Mouse (Mus musculus) mature B cell (primary cell): Measurements from ENCODE around the gene Ube2e3.

ENCODE experiments used
- in situ Hi-C: fragments of 300-500 bp; cut with MboI; formaldehyde crosslinking; loops from 2 replicates; pipeline ENCODE4 v1.14.3; 2019

Gene Ube2e3

DNA sequence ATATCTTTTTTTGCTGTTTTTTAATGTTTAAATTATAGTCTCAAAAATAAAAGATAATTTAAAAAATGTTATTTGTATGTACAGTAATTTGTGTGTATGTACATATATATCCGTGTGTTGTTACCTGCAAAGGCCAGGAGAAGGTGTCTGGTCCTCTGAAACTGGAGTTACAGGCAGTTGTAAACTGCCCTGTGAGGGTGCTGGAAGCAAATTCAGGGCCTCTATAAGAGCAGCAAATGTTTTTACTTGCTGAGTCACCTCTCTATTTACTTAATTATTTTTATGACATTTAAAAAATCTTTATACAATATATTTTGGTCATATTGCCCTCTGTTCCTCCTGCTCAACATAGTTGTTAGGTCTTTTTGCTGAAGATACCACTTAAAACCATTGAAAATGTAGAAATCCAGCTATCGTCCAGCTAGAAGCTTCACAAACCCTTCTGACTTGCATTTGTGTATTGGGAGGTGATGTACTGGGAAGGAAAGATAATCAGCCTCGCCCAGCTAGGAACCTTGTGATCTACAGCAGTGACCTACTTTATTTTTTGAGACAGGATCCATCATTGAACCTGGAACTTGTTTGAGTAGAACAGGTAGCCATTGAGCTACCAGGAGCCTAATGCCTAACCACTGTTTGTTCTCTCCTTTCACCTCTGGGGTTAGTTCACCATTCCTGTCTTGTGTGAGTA, 15.0 kb downstream of the Ube2e3 start:
- in situ Hi-C loops, result no loop called here

DNA sequence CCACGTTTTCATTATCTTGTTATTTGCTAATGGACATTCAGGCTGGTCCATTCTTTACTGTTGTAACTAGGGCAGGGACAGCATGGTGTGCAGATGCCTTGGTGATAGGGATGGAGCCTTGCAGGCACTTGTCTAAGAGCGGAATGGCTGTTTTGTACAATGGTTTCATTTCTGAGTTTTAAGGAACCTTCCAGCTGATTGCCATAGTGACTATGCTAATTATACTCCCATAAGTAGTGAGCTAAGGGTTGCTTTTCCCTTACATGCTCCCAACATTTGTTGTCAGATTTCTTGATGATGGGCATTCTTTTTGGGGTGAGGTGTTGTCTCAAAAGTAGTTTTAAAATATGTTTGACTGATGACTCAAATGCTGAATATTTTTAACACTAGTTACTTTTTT, 18.5 kb downstream of the Ube2e3 start:
- in situ Hi-C loops, result no loop called here

DNA sequence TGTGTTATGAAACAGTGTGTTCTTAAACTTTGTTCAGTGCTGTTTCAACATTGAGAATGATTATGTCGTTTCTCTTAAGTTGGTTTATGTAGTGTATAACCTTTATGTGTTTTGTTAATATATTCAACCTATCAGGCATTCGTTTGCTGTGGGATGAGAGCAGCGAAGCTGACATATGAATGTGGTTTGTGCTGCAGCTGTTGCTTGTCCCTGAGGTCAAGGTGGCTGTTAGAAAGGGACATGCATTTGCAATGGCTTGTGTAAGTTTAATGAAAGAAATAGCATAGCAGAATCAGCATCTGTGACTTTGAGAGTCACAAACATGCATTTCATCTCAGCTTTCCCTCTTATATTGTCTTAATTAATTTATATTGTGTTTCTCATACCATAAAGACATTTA, 20.3 kb downstream of the Ube2e3 start:
- in situ Hi-C loops, result no loop called here

DNA sequence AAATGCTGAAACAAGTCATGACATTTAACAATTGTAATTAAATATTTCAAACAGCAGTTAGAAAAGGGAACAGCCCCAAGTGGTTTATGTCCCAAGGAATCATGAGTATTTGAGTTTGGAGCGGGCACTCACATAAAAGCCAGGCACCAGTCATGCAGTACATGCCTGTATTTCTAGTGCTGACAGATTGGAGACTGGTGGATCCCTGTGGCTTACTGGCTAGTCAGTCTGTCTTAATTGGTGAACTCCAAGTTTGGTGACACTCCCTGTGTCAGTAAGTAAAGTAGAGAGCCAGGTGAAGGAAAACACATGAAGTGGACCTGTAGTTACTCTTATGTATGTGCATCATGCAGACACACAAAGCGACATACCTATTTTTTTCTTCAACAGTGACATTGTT, 27.3 kb downstream of the Ube2e3 start:
- in situ Hi-C loops, result no loop called here

DNA sequence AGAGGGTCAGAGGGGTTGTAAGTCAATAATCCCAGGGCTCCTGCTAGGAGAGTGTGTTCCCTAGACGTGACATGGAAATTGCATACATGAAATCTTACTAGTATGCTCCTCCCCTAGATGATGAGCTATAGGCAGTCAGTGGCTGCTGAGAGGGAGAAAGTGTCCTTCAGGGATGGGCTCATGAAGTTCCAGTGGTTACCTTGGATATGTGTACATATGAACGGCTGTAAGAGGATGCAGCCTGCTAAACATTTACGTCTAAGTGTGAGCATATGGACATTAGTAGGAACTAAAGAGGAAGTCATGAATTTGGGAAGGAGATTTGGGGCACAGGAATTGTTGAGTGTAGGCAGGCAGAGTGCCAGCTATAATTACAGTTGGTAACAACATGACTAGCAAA, 38.0 kb downstream of the Ube2e3 start:
- in situ Hi-C loops, result no loop called here

DNA sequence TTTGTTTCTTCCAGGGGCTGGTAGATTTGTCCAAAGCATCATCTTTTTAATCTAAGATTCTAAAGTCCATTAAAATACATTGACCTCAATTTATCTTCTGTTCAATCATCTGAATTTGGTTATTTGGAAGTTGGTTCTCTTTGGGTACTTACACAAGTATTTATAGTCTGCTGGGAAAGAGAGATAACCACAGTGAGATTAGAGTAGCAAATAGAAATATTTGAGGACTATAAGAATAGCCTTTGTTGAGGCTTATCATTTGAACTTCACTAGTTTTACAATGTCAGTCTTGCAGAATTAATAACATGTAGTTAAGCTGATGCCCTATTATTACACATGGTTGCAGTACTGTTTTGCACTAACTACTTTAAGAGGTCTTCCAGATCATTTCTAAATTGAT, 43.6 kb downstream of the Ube2e3 start:
- in situ Hi-C loops, result loop anchor here (10.0 kb wide), 1 partner anchor 867 kb away; no protein-coding TSS in a partner anchor

DNA sequence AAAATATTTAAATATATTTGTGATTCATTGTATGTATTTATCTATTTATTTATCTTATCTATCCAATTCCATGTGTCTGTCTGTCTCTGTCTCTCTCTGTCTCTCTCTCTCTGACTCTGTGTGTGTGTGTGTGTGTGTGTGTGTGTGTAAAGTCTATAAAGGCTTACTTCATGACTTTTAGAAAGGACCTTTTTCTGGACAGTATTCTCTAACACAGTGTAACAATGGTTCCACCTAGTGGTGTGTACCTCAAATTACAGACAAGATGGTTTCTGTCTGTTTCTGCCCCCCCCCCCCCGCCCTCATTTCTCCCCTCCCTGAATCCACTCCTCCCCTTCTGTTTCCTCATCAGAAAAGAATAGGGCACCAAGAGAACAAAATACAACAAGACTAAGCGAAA, 46.9 kb downstream of the Ube2e3 start:
- in situ Hi-C loops, result loop anchor here (10.0 kb wide), 1 partner anchor 870 kb away; no protein-coding TSS in a partner anchor

- in situ Hi-C loops, result no loop called here
These were observed 55.2 kb downstream of the Ube2e3 start for GRCm38 (mm10) chr2:78922980-78923674.

DNA sequence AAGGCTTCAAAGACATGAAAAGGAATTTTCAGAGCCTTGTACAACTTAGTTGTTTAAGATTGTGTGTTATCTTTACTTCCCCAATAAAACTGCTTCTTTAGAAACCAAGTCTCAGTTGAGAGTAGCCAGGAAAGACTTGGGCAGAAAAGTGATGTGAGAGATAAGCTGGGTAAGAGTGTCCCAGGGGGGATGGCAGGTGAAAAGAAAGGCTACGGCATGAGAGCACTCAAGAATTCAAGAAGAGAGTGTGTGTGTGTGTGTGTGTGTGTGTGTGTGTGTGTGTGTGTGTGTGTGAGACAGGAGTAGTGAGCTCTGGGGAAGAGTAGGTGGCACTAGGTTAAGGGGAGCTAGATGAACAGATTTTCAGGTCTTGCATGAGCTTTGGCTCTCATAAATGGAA, 57.9 kb downstream of the Ube2e3 start:
- in situ Hi-C loops, result loop anchor here (25.0 kb wide), 1 partner anchor 711 kb away; the partner anchor contains the start of gene Itprid2

DNA sequence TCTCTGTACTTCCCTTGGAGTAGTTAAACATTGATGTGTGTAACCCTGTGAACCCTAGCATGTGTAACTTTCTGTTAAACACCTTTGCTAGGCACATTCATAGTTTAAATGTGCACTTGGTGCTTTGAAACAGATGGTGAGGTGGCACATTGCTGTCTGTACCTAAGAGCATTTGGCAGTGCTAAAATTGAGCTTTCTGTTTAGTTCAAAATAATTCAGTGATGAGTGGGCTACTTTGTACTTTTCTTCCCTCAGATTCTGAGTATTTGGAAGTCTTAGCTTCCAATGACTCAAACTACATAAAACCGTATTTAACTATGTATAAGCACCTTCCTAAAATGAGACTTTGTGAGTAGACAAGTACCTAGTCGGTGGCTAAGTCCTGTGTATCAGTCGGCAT, 59.7 kb downstream of the Ube2e3 start:
- in situ Hi-C loops, result loop anchor here (25.0 kb wide), 1 partner anchor 710 kb away; the partner anchor contains the start of gene Itprid2

- in situ Hi-C loops, result loop anchor here (25.0 kb wide), 1 partner anchor 709 kb away; the partner anchor contains the start of gene Itprid2
These were observed 60.2 kb downstream of the Ube2e3 start for GRCm38 (mm10) chr2:78928080-78928479.

- in situ Hi-C loops, result loop anchor here (25.0 kb wide), 1 partner anchor 706 kb away; the partner anchor contains the start of gene Itprid2
These were observed 63.4 kb downstream of the Ube2e3 start for GRCm38 (mm10) chr2:78931358-78931757.

- in situ Hi-C loops, result loop anchor here (5.0 kb wide), 1 partner anchor 298 kb away; the partner anchor contains the start of gene Itga4
These were observed 91.5 kb downstream of the Ube2e3 start for GRCm38 (mm10) chr2:78959451-78959850.

DNA sequence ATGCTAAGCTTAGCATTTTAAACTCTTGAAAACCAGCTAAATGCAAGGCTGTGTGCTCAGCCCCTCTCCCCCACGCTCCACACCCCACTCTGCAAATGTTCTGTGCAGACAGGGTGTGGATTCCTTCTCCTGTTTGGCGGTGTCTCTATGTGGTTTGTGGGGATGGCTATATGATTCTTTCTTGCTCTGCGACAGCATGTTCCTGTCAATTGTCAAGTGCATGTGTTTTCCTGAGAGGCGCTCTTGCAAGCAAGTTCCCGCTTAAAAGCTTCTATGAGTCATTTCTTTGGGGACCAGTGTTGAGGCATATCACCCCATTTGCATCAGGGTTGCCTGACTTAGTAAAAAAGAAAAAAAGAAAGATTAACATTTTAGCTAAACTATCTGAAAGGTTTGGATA, 92.4 kb downstream of the Ube2e3 start:
- in situ Hi-C loops, result loop anchor here (10.0 kb wide), 1 partner anchor 165 kb away; no protein-coding TSS in a partner anchor

DNA sequence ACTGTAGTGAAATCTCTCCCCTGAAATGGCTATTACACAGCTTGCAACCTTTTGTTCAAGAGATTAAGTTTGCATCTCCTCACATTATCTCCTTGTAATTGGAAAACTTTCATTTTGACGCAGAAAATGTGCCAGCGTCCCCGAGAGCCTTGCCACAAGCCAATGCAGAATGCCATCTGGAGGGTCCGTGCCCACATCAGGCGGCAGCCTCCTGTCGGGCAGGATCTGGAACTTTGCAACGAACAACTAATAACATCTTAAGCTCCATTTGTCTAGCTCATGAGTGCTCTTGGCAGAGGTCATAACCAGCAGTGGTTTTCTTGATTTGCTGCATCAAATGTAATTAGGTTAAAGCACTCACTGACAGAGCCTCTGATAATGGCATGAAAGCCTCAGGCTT, 93.1 kb downstream of the Ube2e3 start:
- in situ Hi-C loops, result loop anchor here (10.0 kb wide), 1 partner anchor 164 kb away; no protein-coding TSS in a partner anchor

DNA sequence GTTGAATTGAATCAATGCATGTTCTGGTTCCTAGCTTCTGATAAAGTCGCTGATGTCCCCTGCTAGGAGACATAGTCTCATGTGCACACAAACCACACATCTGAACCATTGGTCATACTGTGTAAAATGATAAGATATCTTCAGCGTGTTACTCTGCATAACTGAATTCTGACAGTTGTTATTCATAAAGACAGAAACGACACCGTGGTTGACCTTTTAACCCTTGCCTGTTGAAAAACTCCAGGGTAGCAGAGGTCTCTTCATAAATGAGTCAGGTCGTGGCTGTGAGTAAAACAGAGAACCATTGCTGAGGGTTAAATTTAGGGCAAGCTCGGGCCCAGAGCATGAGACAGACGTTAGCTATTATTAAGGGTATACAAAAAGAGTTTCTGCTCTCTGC, 93.7 kb downstream of the Ube2e3 start:
- in situ Hi-C loops, result loop anchor here (10.0 kb wide), 1 partner anchor 163 kb away; no protein-coding TSS in a partner anchor

- in situ Hi-C loops, result loop anchor here (10.0 kb wide), 1 partner anchor 160 kb away; no protein-coding TSS in a partner anchor
These were observed 97.1 kb downstream of the Ube2e3 start for GRCm38 (mm10) chr2:78964995-78965394.

DNA sequence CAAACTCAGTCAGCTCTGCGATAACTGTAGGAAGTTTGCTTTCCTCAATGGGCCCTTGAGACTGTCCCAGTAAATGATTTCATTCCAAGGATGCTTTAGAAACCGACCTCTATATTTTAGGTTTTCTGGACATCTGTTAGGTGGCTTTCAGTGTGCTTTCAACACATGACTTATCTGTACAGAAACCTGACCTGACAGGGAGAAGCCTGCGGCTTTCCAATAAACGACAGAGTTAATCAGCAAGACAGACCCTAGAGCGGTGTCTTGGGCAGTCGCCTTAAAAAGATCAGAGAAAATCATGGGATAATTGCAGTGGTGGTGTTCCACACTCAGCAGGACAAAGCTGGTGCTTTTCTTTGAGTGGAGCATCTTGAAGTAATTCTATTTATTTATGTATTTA, 97.5 kb downstream of the Ube2e3 start:
- in situ Hi-C loops, result loop anchor here (10.0 kb wide), 1 partner anchor 159 kb away; no protein-coding TSS in a partner anchor

DNA sequence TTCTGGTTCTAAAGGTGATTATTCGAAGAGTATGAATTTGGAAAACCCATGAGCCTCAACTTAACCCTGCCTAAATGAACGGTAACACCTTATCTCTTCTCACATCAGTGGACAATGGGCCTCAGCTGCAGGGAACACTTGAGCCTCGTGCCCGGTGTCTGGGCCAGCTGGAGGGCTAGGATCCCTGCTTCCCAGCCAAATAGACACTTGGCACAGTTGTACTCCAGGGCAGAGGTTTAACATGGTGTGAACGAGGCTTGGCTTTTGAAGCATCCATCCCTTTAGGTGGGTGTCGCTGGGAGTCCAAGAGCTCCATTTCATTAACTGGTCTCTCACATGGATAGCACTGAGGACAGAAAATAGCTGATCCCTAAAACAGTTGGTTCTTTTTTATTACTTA, 102.2 kb downstream of the Ube2e3 start:
- in situ Hi-C loops, result no loop called here
